Mouse (Mus musculus): ENCODE results near the gene Hfe.
"Not testable (repeated sequence)": the region's sequence is repeated elsewhere in the genome, so short reads cannot be mapped to it uniquely, and the experiment has no call there.

Hfe gene

GRCm38 (mm10) chr13:23716261-23717042 is 5.8 kb upstream of the Hfe start:
- no peak for DNase-seq (ENCODE audit: low spot score)

GRCm38 (mm10) chr13:23709714-23710373 is 810 bp downstream of the Hfe start:
- DNase-seq (ENCODE audit: low spot score), result no peak

- DNase-seq (ENCODE audit: low spot score), result no peak
Measured at GRCm38 (mm10) chr13:23708654-23709053, 2.0 kb downstream of the Hfe start.

GRCm38 (mm10) chr13:23708041-23708440 is 2.6 kb downstream of the Hfe start:
- DNase-seq (ENCODE audit: low spot score), result no peak

- DNase-seq (ENCODE audit: low spot score), result no peak
Measured at GRCm38 (mm10) chr13:23706771-23707170, 3.9 kb downstream of the Hfe start.

GRCm38 (mm10) chr13:23705751-23706356 is 4.8 kb downstream of the Hfe start:
- no peak for DNase-seq (ENCODE audit: low spot score)

- DNase-seq (ENCODE audit: low spot score), result not testable (repeated sequence)
Measured at GRCm38 (mm10) chr13:23702801-23703200, 7.9 kb downstream of the Hfe start.

GRCm38 (mm10) chr13:23702220-23702619 is 8.4 kb downstream of the Hfe start:
- DNase-seq (ENCODE audit: low spot score), result no peak

GRCm38 (mm10) chr13:23700786-23701520 is 9.7 kb downstream of the Hfe start:
- no peak for DNase-seq (ENCODE audit: low spot score)

GRCm38 (mm10) chr13:23699767-23700166 is 10.9 kb downstream of the Hfe start:
- DNase-seq (ENCODE audit: low spot score), result no peak

- DNase-seq (ENCODE audit: low spot score), result no peak
Measured at GRCm38 (mm10) chr13:23698996-23699395, 11.7 kb downstream of the Hfe start.

- peak; percentile 100 for DNase-seq (ENCODE audit: low spot score)
Measured at GRCm38 (mm10) chr13:23698300-23698693, 12.4 kb downstream of the Hfe start, which contains the start of gene Hist1h4c. Hist1h4c (minus strand) TSS chr13:23698454.

GRCm38 (mm10) chr13:23697491-23698299 is 13.0 kb downstream of the Hfe start:
- DNase-seq (ENCODE audit: low spot score), result no peak

GRCm38 (mm10) chr13:23696061-23696474 is 14.6 kb downstream of the Hfe start:
- no peak for DNase-seq (ENCODE audit: low spot score)

- DNase-seq (ENCODE audit: low spot score), result no peak
Measured at GRCm38 (mm10) chr13:23695514-23695913, 15.1 kb downstream of the Hfe start, which contains the start of gene Hist1h1t. Hist1h1t (plus strand) TSS chr13:23695814.

- no peak for DNase-seq (ENCODE audit: low spot score)
Measured at GRCm38 (mm10) chr13:23694956-23695355, 15.7 kb downstream of the Hfe start.

GRCm38 (mm10) chr13:23693856-23694440 is 16.7 kb downstream of the Hfe start:
- no peak for DNase-seq (ENCODE audit: low spot score)

- no peak for DNase-seq (ENCODE audit: low spot score)
Measured at GRCm38 (mm10) chr13:23689459-23689858, 21.2 kb downstream of the Hfe start.

- no peak for DNase-seq (ENCODE audit: low spot score)
Measured at GRCm38 (mm10) chr13:23688956-23689355, 21.7 kb downstream of the Hfe start.

GRCm38 (mm10) chr13:23687907-23688306 is 22.7 kb downstream of the Hfe start:
- DNase-seq (ENCODE audit: low spot score), result no peak

GRCm38 (mm10) chr13:23687181-23687580 is 23.5 kb downstream of the Hfe start:
- DNase-seq (ENCODE audit: low spot score), result no peak
